Mouse (Mus musculus): ENCODE measurements at regions not wholly inside any gene's neighbourhood (a gene's known extent, or its start where the extent isn't known, plus 50 kb on each side); places are given as distances from the start of the nearest gene placed in this dataset.

- no peak for DNase-seq (ENCODE audit: low read depth, low spot score)
- Histone ChIP-seq H3K27ac (ENCODE audit: insufficient read depth, low read depth, low read length, poor library complexity, severe bottlenecking) (no peak overlapping the region), H3K36me3 (ENCODE audit: control insufficient read depth, insufficient read depth, low read length, poor library complexity, severe bottlenecking) (no peaks in the 10 kb centered on the region), H3K4me3 (ENCODE audit: insufficient read depth in 1 of 2, low read depth in 1 of 2, low read length in 2 of 2, poor library complexity in 1 of 2, severe bottlenecking in 1 of 2) (no peak overlapping the region), H3K4me1 (ENCODE audit: control insufficient read depth in 2 of 2, insufficient read depth in 2 of 2, low read length in 2 of 2, poor library complexity in 1 of 2) (no peaks in the 10 kb centered on the region), H3K9me3 (ENCODE audit: control insufficient read depth, insufficient read depth, low read depth, low read length) (no peaks in the 10 kb centered on the region), H3K9ac (ENCODE audit: insufficient read depth, low read depth, low read length, poor library complexity, severe bottlenecking) (no peak overlapping the region)
- in situ Hi-C loops (cut with MboI; ENCODE audit: low sequenced_read_pairs in 2 of 2, unreplicated experiment in 2 of 2): no loop called here
- TF ChIP-seq CHD2 (IDR thresholded peaks at IDR 0.05; ENCODE audit: low read depth, low read length) (no peak), ZNF384 (IDR thresholded peaks at IDR 0.05; ENCODE audit: low read depth, low read length) (no peak), MAFK (IDR thresholded peaks at IDR 0.05; ENCODE audit: insufficient read depth, low read depth, low read length) (no peak)
Measured at GRCm38 (mm10) chr3:133993971-133994370, 242.3 kb upstream of the Cxxc4 start.

GRCm38 (mm10) chr3:133999965-134000364 lies 236.3 kb upstream of the Cxxc4 start:
- H3K36me3 ChIP-seq (ENCODE audit: control insufficient read depth, insufficient read depth, low read length, poor library complexity, severe bottlenecking): no peaks in the 10 kb centered on the region

DNA sequence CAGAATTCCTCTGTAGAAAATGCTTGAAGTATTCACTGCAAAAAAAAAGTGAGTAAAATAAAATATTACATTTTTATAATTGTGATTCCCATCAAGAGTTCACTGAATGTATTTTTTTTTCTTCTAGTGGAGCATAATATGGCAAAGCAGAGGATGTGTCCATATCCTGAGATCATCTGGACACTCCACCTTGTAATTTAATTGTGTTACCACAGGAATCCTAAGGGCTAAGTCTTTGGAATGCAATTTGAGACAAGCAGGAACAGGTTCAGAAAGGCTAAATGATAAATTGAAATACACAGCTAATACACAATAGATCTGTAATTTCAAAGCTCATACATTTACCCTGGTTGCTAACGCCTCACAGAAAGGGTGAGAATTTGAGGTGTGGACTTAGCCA lies 235.7 kb upstream of the Cxxc4 start:
- H3K9ac ChIP-seq (ENCODE audit: insufficient read depth, low read depth, low read length, poor library complexity, severe bottlenecking): no peak overlapping the region
- DNase-seq (ENCODE audit: low read depth, low spot score): no peak
- H3K4me1 ChIP-seq (ENCODE audit: control insufficient read depth in 2 of 2, insufficient read depth in 2 of 2, low read length in 2 of 2, poor library complexity in 1 of 2): no peaks in the 10 kb centered on the region
- TF ChIP-seq HCFC1 (IDR thresholded peaks at IDR 0.05; ENCODE audit: borderline replicate concordance, insufficient read depth, low read length) (no peak), ZC3H11A (IDR thresholded peaks at IDR 0.05; ENCODE audit: borderline replicate concordance, low read depth, low read length) (no peak), CHD2 (IDR thresholded peaks at IDR 0.05; ENCODE audit: low read depth, low read length) (no peak), ZNF384 (IDR thresholded peaks at IDR 0.05; ENCODE audit: low read depth, low read length) (no peak), MAFK (IDR thresholded peaks at IDR 0.05; ENCODE audit: insufficient read depth, low read depth, low read length) (no peak)
- in situ Hi-C loops (cut with MboI; ENCODE audit: low sequenced_read_pairs in 2 of 2, unreplicated experiment in 2 of 2): no loop called here
- H3K27ac ChIP-seq (ENCODE audit: insufficient read depth, low read depth, low read length, poor library complexity, severe bottlenecking): no peak overlapping the region
- H3K36me3 ChIP-seq (ENCODE audit: control insufficient read depth, insufficient read depth, low read length, poor library complexity, severe bottlenecking): no peaks in the 10 kb centered on the region
- H3K4me3 ChIP-seq (ENCODE audit: insufficient read depth in 1 of 2, low read depth in 1 of 2, low read length in 2 of 2, poor library complexity in 1 of 2, severe bottlenecking in 1 of 2): no peak overlapping the region
- no peaks in the 10 kb centered on the region for H3K9me3 ChIP-seq (ENCODE audit: control insufficient read depth, insufficient read depth, low read depth, low read length)

More at GRCm38 (mm10) chr3:133999965-134000364, 236.3 kb upstream of the Cxxc4 start:
- no peak for TF ChIP-seq HCFC1 (IDR thresholded peaks at IDR 0.05; ENCODE audit: borderline replicate concordance, insufficient read depth, low read length)
- TF ChIP-seq ZC3H11A (IDR thresholded peaks at IDR 0.05; ENCODE audit: borderline replicate concordance, low read depth, low read length): no peak
- no peak for TF ChIP-seq CHD2 (IDR thresholded peaks at IDR 0.05; ENCODE audit: low read depth, low read length)
- no peak for TF ChIP-seq ZNF384 (IDR thresholded peaks at IDR 0.05; ENCODE audit: low read depth, low read length)
- TF ChIP-seq MAFK (IDR thresholded peaks at IDR 0.05; ENCODE audit: insufficient read depth, low read depth, low read length): no peak
- no peak for DNase-seq (ENCODE audit: low read depth, low spot score)
- Histone ChIP-seq H3K27ac (ENCODE audit: insufficient read depth, low read depth, low read length, poor library complexity, severe bottlenecking) (no peak overlapping the region), H3K9ac (ENCODE audit: insufficient read depth, low read depth, low read length, poor library complexity, severe bottlenecking) (no peak overlapping the region), H3K4me3 (ENCODE audit: insufficient read depth in 1 of 2, low read depth in 1 of 2, low read length in 2 of 2, poor library complexity in 1 of 2, severe bottlenecking in 1 of 2) (no peak overlapping the region), H3K9me3 (ENCODE audit: control insufficient read depth, insufficient read depth, low read depth, low read length) (no peaks in the 10 kb centered on the region), H3K4me1 (ENCODE audit: control insufficient read depth in 2 of 2, insufficient read depth in 2 of 2, low read length in 2 of 2, poor library complexity in 1 of 2) (no peaks in the 10 kb centered on the region)
- in situ Hi-C loops (cut with MboI; ENCODE audit: low sequenced_read_pairs in 2 of 2, unreplicated experiment in 2 of 2): no loop called here

DNA sequence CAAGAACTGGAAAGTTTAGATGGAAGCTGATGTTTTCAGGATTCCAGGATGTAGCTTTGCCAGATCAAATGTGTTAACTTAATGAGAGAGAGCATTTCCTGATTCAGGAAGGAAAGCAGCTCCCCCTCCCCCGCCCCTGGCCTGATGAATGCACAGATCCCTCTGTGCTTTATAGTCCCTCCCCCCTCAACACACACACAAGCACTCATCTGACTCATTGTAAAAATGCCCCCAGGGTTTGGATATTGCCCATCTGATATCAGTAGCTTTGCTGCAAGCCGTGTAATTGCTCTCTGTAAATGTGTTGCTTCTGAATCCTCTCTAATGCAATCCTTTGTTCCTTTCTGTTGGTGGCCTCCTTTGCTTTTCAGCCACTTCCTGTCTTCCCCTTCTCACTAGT lies 221.5 kb upstream of the Cxxc4 start:
- no peaks in the 10 kb centered on the region for H3K36me3 ChIP-seq (ENCODE audit: control insufficient read depth, insufficient read depth, low read length, poor library complexity, severe bottlenecking)
- no peaks in the 10 kb centered on the region for H3K4me1 ChIP-seq (ENCODE audit: control insufficient read depth in 2 of 2, insufficient read depth in 2 of 2, low read length in 2 of 2, poor library complexity in 1 of 2)
- no peak for DNase-seq (ENCODE audit: low read depth, low spot score)
- H3K27ac ChIP-seq (ENCODE audit: insufficient read depth, low read depth, low read length, poor library complexity, severe bottlenecking): no peak overlapping the region
- TF ChIP-seq MAFK (IDR thresholded peaks at IDR 0.05; ENCODE audit: insufficient read depth, low read depth, low read length) (no peak), ZNF384 (IDR thresholded peaks at IDR 0.05; ENCODE audit: low read depth, low read length) (no peak), CHD2 (IDR thresholded peaks at IDR 0.05; ENCODE audit: low read depth, low read length) (no peak), HCFC1 (IDR thresholded peaks at IDR 0.05; ENCODE audit: borderline replicate concordance, insufficient read depth, low read length) (no peak), ZC3H11A (IDR thresholded peaks at IDR 0.05; ENCODE audit: borderline replicate concordance, low read depth, low read length) (no peak)
- no peak overlapping the region for H3K9ac ChIP-seq (ENCODE audit: insufficient read depth, low read depth, low read length, poor library complexity, severe bottlenecking)
- in situ Hi-C loops (cut with MboI; ENCODE audit: low sequenced_read_pairs in 2 of 2, unreplicated experiment in 2 of 2): no loop called here
- H3K4me3 ChIP-seq (ENCODE audit: insufficient read depth in 1 of 2, low read depth in 1 of 2, low read length in 2 of 2, poor library complexity in 1 of 2, severe bottlenecking in 1 of 2): no peak overlapping the region
- H3K9me3 ChIP-seq (ENCODE audit: control insufficient read depth, insufficient read depth, low read depth, low read length): no peaks in the 10 kb centered on the region

DNA sequence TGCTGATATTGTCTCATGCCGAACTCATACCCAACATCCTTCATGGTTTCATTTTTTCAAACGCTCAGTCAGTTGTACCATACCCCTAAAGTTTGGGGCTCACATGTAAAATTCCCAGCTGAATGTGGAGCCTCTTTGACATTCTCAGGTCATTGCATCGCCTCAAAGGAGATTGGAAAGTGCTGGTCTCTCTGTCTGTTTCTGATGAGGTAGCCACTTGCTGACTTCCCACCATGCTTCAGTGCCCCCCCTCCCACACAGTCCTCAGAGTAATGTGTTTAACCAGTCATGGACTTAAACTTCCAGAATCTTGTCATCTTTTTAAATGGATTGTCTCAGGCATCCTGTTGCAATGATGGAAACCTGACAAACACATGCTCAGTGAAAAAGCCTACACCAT lies 220.9 kb upstream of the Cxxc4 start:
- H3K9ac ChIP-seq (ENCODE audit: insufficient read depth, low read depth, low read length, poor library complexity, severe bottlenecking): no peak overlapping the region
- H3K9me3 ChIP-seq (ENCODE audit: control insufficient read depth, insufficient read depth, low read depth, low read length): no peaks in the 10 kb centered on the region
- TF ChIP-seq CHD2 (IDR thresholded peaks at IDR 0.05; ENCODE audit: low read depth, low read length): no peak
- TF ChIP-seq ZNF384 (IDR thresholded peaks at IDR 0.05; ENCODE audit: low read depth, low read length): no peak
- no peak for TF ChIP-seq ZC3H11A (IDR thresholded peaks at IDR 0.05; ENCODE audit: borderline replicate concordance, low read depth, low read length)
- TF ChIP-seq MAFK (IDR thresholded peaks at IDR 0.05; ENCODE audit: insufficient read depth, low read depth, low read length): no peak
- TF ChIP-seq HCFC1 (IDR thresholded peaks at IDR 0.05; ENCODE audit: borderline replicate concordance, insufficient read depth, low read length): no peak
- no peak for DNase-seq (ENCODE audit: low read depth, low spot score)
- H3K36me3 ChIP-seq (ENCODE audit: control insufficient read depth, insufficient read depth, low read length, poor library complexity, severe bottlenecking): no peaks in the 10 kb centered on the region
- in situ Hi-C loops (cut with MboI; ENCODE audit: low sequenced_read_pairs in 2 of 2, unreplicated experiment in 2 of 2): no loop called here
- no peak overlapping the region for H3K27ac ChIP-seq (ENCODE audit: insufficient read depth, low read depth, low read length, poor library complexity, severe bottlenecking)
- no peak overlapping the region for H3K4me3 ChIP-seq (ENCODE audit: insufficient read depth in 1 of 2, low read depth in 1 of 2, low read length in 2 of 2, poor library complexity in 1 of 2, severe bottlenecking in 1 of 2)
- no peaks in the 10 kb centered on the region for H3K4me1 ChIP-seq (ENCODE audit: control insufficient read depth in 2 of 2, insufficient read depth in 2 of 2, low read length in 2 of 2, poor library complexity in 1 of 2)

All from ES-E14 (cell line).